Mouse (Mus musculus) frontal cortex, adult 2 months (tissue): ENCODE results near the gene Gadd45gip1. TPM values are rescaled to one million over a fixed set of nuclear protein-coding genes. Genes with fewer than 3 reads are reported as not detected.

Experiments used
- DNase-seq, 2 experiments: peaks; one replicate each; pipeline ENCODE4 v3.0.0; 2022; ENCODE audit warnings: low spot score in 1 of 2; ENCODE audit errors: extremely low spot score in 1 of 2
- polyA plus RNA-seq: library from polyadenylated mRNA; depleted of rRNA; stranded (reverse); fragments of >200 nt; gene quantifications from 2 replicates; pipeline ENCODE4 v1.2.3, GENCODE M21; 2012; rRNA removed

Gene Gadd45gip1
- polyA plus RNA-seq, 1 experiment: 30.9 TPM

DNA sequence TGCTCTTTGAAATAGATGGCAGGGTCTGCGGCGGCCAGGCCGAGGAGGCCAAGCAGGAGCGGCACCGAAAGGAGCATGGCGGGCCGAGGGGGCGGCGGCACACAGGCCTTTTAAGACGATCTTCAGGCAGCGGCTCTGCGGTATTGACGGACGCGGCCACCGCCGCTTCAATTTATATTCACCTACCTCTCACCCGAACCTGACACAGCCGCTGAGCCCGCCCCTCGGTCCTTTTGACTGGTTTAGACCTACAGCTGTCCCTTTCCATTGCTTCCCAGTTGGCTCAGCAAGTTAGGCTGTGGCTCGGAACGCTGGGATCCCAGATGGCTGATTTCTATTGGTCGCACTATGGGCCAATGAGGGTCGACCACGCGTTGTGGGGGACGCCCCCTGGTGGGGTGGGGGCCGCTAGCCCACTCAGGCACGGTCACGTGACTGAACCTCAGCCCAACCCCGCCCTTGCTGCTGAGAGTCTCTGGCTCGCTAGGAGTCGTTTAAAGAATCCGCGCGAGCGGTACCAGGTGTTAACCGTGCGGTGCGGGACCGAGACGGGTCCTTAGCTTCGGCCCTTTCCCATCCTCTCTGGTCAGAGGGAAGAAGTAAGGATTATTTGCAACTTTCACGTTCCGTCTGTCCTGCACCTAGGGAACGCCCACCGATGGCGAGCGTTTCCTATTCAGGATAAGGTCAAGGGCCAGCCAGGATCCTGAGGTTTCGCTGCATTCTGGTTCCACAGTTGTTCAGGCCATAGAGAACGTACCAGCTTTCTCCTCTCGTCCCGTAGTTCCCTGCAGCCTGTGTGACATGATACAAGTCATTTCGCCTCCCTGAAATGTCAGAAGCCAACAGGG is 15.6 kb downstream of the Gadd45gip1 start, which contains the start of gene Calr:
Gene Calr (minus strand): TSS at position 213 of the 851 bp plus-strand sequence.
- DNase-seq: peak; percentile 100

DNA sequence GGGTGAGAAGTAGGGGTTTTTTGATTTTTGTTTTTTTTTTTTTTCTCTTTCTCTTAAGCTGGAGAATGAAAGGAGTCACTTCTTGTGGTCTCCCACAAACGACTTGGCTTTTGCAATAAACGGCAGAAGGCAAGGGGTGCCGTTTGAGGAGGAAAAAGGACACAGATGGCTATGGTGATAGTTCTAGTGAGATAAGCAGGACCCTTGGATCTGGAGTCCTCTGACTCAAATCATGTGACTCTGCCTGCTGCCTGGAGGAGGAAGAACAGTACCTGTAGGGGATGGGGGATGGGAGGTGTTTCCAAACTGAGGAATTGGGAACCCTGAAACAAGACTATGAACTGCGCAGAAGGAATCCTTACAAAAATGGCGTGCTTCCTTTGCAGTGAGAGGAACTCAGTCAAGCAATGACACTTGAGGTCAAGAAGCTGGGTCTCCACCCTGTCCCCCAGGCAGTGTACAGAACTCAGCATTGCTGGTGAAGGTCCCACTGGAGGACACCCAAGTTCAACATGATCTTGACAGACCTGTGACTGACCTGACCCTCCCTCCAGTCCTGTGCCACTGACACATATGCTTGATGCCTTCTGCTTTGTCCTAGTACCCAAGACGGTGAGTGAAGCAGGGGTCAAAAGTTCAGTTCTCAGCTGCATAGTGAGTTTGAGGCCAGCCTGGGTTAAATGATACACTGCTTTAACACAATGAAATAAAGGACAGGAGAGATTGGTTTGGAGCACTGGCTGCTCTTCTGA is 16.5 kb downstream of the Gadd45gip1 start:
- no peak for DNase-seq

DNA sequence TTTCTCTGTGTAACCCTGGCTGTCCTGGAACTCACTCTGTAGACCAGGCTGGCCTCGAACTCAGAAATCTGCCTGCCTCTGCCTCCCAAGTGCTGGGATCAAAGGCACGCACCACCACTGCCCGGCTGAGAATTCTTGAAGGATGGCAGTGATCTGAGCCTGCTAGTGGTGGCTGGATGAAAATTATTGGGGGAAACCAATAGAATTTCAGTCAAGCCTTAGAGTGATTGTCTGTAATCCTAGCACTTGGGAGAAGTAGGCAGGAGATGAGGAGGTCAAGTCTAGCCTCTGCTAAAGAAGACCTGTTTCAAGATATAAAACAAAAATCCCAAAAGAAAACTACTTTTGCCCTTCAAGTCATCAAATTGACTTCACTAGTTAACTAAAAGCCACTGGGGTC is 25.1 kb downstream of the Gadd45gip1 start:
- no peak for DNase-seq

GRCm38 (mm10) chr8:84856864-84857441 is 25.6 kb downstream of the Gadd45gip1 start, which contains the start of gene Farsa:
Gene Farsa, plus strand, starts transcription at chr8:84856989.
- peak; percentile 80 to 97 for DNase-seq

DNA sequence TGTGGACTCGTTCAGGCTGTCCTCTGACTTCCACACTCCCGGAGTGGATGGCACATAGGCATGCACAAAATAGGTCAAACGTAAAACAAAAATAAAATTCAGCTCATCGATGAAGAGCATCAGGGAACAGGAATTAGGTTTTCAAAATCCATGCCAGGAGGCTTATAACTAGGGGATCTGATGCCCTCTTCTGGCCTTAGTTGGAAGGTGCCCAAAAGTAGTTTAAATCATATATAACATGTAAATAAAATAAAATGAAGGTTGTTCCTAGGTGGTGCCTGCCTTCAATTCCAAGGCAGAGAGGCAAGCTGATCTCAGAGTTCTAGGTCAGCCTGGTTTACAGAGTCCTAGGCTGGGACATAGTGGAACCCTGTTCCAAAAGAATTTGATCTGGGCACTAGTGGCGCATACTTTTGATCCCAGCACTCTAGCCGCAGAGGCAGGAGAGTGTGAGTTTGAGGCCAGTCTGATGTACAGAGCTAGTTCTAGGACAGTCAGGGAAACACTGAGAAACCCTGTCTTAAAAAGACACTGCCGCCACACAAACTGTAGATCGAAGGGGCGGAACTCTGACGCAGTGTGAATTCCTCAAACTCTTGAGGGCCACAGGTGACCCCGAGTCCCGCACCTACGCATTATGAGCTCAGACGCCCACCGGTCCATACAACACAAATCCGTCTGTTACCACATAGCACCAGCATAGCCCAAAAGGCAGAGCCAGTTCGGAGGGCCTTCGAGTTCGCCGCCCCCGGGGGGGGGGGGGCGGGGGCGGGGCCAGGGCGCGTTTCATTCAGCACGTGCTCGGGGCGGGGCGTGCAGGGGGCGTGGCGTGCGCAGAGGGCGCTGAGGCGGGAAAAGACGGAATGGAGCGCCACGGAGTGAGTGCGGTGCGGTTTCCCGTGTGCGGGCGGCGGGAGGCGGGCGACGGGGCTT is 40.3 kb downstream of the Gadd45gip1 start, which contains the start of gene Syce2:
Gene Syce2 (plus strand): TSS at position 736 of the 933 bp plus-strand sequence.
- peak in 1 of 2 experiments; percentile 53 for DNase-seq

DNA sequence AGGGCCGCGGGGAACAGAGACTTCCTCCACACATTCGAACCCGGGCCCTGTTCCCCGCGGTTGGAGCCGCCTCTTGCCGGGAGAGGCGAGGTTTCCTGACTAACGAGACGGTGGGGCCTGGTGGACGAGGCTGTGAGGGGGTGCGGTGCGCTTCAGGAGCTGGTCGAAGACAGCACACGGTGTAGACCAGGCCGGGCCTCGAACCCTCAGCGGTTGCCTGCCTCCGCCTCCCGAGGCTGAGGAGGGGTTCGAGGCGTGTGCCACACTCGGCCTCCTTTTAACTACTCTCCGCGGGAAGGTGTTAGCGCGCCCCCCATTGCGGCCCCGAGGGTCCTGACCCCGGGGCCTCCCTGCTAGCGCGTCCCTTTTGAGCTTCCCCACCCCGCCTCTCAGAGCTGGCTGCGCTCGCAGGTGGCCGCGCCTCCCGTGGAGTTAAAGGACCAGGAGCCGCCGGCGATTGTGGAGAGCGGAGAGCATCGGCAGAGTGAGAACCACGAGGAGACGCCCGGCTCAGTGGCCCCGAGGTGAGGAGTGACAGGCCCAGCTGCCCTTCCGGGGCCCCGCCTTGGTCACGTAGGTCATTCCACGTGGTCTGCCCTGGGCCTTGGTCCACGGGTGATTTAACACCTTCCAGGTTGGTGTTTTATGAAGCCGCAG is 41.1 kb downstream of the Gadd45gip1 start:
- no peak for DNase-seq

- no peak for DNase-seq
Observed at GRCm38 (mm10) chr8:84873016-84873415, 41.7 kb downstream of the Gadd45gip1 start.

GRCm38 (mm10) chr8:84874339-84874738 is 43.0 kb downstream of the Gadd45gip1 start:
- DNase-seq: no peak

DNA sequence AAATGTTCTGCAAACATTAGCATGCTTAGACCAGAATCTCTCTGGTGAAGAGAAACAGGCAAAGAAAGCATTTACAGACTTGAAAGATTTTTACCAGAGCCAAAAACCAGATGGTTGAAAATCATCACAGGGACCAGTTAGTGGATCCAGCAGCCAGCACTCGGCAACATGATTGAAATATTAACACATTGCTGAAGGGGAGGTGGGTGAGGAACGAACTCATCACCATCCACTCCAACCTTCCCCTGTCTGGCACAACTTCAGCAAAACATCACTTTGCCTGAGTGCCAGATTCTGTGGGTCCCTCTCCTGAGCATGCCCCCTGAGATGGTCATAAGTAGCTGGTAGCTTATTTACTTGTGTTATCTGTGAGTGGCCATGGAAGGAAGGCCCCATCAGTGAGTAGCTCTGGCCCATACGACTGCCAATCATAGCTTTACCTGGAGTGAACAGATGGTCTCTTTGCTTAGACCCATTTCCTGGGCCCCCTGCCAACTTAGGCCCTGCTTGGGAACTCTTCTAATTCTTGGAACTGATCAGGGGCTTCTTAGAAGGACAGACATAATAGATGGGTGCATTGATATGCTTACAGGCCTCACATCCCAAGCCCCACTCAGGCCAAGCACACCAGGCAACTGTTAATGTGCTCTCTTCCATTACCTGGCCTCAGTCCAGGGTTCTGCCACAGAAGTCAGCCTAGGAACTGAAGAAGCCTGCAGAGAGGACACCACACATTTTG is 46.1 kb downstream of the Gadd45gip1 start:
- DNase-seq: no peak

- DNase-seq: no peak
Observed at GRCm38 (mm10) chr8:84878915-84879314, 47.6 kb downstream of the Gadd45gip1 start.

DNA sequence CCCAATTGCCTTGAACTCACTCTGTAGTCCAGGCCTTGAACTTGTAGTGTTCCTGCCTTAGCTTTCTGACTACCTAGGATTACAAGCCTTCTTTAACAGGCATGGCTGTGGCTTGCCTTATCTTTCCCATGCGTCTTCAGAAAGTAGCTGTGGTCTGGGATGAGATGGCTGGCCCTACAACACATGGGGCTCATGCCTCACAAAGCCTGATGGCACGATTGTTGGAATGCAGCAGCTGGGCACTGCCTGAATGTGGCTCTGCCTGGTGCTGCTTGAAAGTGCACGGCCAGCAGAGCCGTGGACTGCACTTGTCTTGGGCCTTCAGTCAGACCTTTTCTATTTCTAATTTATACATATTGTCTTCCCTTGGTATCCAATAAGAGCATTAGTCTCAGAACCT is 53.4 kb downstream of the Gadd45gip1 start:
- DNase-seq: no peak

Other genes starting within 250 kb of the Gadd45gip1 start
- 11.1 and 21.5 TPM in 2 replicates for gene Ier2, start 168.7 kb upstream of the Gadd45gip1 start, polyA plus RNA-seq
- 143 and 157 TPM in 2 replicates for gene Trmt1, start 145.2 kb upstream of the Gadd45gip1 start, polyA plus RNA-seq
- gene Nacc1, start 143.7 kb upstream of the Gadd45gip1 start, polyA plus RNA-seq: 79.7 and 79.8 TPM in 2 replicates
- gene Lyl1, start 130.1 kb upstream of the Gadd45gip1 start, polyA plus RNA-seq: 2.9 and 4.1 TPM in 2 replicates
- gene G430095P16Rik, start 108.5 kb upstream of the Gadd45gip1 start, polyA plus RNA-seq: 0.36 TPM in 1 of 2 replicates, not detected in the other
- gene Nfix, start 31.2 kb upstream of the Gadd45gip1 start, polyA plus RNA-seq: 51.3 and 61.3 TPM in 2 replicates
- gene Dand5, start 8.7 kb upstream of the Gadd45gip1 start, polyA plus RNA-seq: 14.6 and 15.5 TPM in 2 replicates
- gene Rad23a, start 9.1 kb downstream of the Gadd45gip1 start, polyA plus RNA-seq: 75.2 and 80.5 TPM in 2 replicates
- gene Calr, start 15.4 kb downstream of the Gadd45gip1 start, polyA plus RNA-seq: 561 and 590 TPM in 2 replicates
- 59.6 and 59.7 TPM in 2 replicates for gene Farsa, start 25.5 kb downstream of the Gadd45gip1 start, polyA plus RNA-seq
- 4.2 and 5.2 TPM in 2 replicates for gene Syce2, start 40.6 kb downstream of the Gadd45gip1 start, polyA plus RNA-seq
- 55.1 and 71.5 TPM in 2 replicates for gene Gcdh, start 62.4 kb downstream of the Gadd45gip1 start, polyA plus RNA-seq
- gene Klf1, start 70.4 kb downstream of the Gadd45gip1 start, polyA plus RNA-seq: 0.17 and 0.38 TPM in 2 replicates
- 5.7 and 6.5 TPM in 2 replicates for gene Dnase2a, start 77.0 kb downstream of the Gadd45gip1 start, polyA plus RNA-seq
- 69.0 and 76.3 TPM in 2 replicates for gene Mast1, start 105.8 kb downstream of the Gadd45gip1 start, polyA plus RNA-seq
- 7.6 and 7.9 TPM in 2 replicates for gene Rtbdn, start 115.5 kb downstream of the Gadd45gip1 start, polyA plus RNA-seq
- not detected in 2 replicates for gene Gm49661, start 137.9 kb downstream of the Gadd45gip1 start, polyA plus RNA-seq
- 318 and 332 TPM in 2 replicates for gene Prdx2, start 138.1 kb downstream of the Gadd45gip1 start, polyA plus RNA-seq
- gene Rnaseh2a, start 138.2 kb downstream of the Gadd45gip1 start, polyA plus RNA-seq: 37.5 and 39.7 TPM in 2 replicates
- 52.0 and 106 TPM in 2 replicates for gene Junb, start 147.2 kb downstream of the Gadd45gip1 start, polyA plus RNA-seq
- 20.7 and 26.0 TPM in 2 replicates for gene Hook2, start 159.1 kb downstream of the Gadd45gip1 start, polyA plus RNA-seq
- gene Best2, start 183.0 kb downstream of the Gadd45gip1 start, polyA plus RNA-seq: 0.10 TPM in 1 of 2 replicates, not detected in the other
- 238 and 271 TPM in 2 replicates for gene Asna1, start 193.8 kb downstream of the Gadd45gip1 start, polyA plus RNA-seq
- 150 and 167 TPM in 2 replicates for gene Trir, start 195.3 kb downstream of the Gadd45gip1 start, polyA plus RNA-seq
- gene Tnpo2, start 205.4 kb downstream of the Gadd45gip1 start, polyA plus RNA-seq: 96.1 and 109 TPM in 2 replicates
- 42.4 and 46.3 TPM in 2 replicates for gene Fbxw9, start 228.5 kb downstream of the Gadd45gip1 start, polyA plus RNA-seq
- gene Gm5741, start 236.5 kb downstream of the Gadd45gip1 start, polyA plus RNA-seq: 0.74 TPM in 1 of 2 replicates, not detected in the other
- 66.6 and 68.7 TPM in 2 replicates for gene Dhps, start 240.2 kb downstream of the Gadd45gip1 start, polyA plus RNA-seq
- gene Wdr83os, start 249.2 kb downstream of the Gadd45gip1 start, polyA plus RNA-seq: 110 and 122 TPM in 2 replicates
- gene Wdr83, start 249.8 kb downstream of the Gadd45gip1 start, polyA plus RNA-seq: 57.8 and 58.2 TPM in 2 replicates